Mouse (Mus musculus) myocyte (in vitro differentiated cells): ENCODE measurements around the gene Myoz2. TPM values are rescaled to one million over a fixed set of nuclear protein-coding genes. Genes with fewer than 3 reads are reported as not detected.
A peak's percentile ranks its signal among the peaks of the same experiment; 100 is the strongest.

ENCODE experiments used
- H3K27me3 ChIP-seq: one replicate; pipeline ENCODE4 v1.6.1; 2011; ENCODE audit not compliant: control insufficient read depth, insufficient read depth, insufficient read length
- H3K36me3 ChIP-seq: one replicate; pipeline ENCODE4 v1.6.1; 2011; ENCODE audit not compliant: control insufficient read depth, insufficient read depth
- H3K4me2 ChIP-seq: one replicate; pipeline ENCODE4 v1.6.1; 2011; ENCODE audit warnings: low read depth, control low read depth
- H3K4me3 ChIP-seq: one replicate; pipeline ENCODE4 v1.5.1; 2011; ENCODE audit warnings: mild to moderate bottlenecking, control low read depth, moderate library complexity
- H3K79me2 ChIP-seq: one replicate; pipeline ENCODE4 v1.6.1; 2011; ENCODE audit not compliant: control insufficient read depth, insufficient read depth
- H3ac ChIP-seq: one replicate; pipeline ENCODE4 v1.6.1; 2011; ENCODE audit not compliant: control insufficient read depth, insufficient read length
- CEBPB ChIP-seq: IDR thresholded peaks from 2 replicates; pipeline ENCODE4 v1.6.1; 2011; ENCODE audit warnings: mild to moderate bottlenecking, moderate library complexity; ENCODE audit not compliant: poor library complexity, insufficient read depth, severe bottlenecking
- E2F4 ChIP-seq: IDR thresholded peaks from one replicate; pipeline ENCODE4 v1.6.1; 2011; ENCODE audit warnings: mild to moderate bottlenecking, control low read depth, moderate library complexity; ENCODE audit not compliant: insufficient read depth
- MAX ChIP-seq: IDR thresholded peaks from one replicate; pipeline ENCODE4 v1.6.1; 2011; ENCODE audit warnings: low read depth, mild to moderate bottlenecking, control low read depth
- MYOD1 ChIP-seq, 3 experiments: IDR thresholded peaks; one replicate each; pipeline ENCODE4 v1.6.1; 2011; ENCODE audit warnings: control low read depth in 2 of 3, low read depth in 2 of 3, mild to moderate bottlenecking in 2 of 3, moderate library complexity in 1 of 3; ENCODE audit not compliant: insufficient read length in 2 of 3, control insufficient read depth in 1 of 3
- MYOG ChIP-seq, 3 experiments: IDR thresholded peaks; one replicate each; pipeline ENCODE4 v1.6.1; 2011; ENCODE audit warnings: control low read depth in 2 of 3, low read depth in 2 of 3, mild to moderate bottlenecking in 2 of 3; ENCODE audit not compliant: insufficient read length in 2 of 3, control insufficient read depth in 1 of 3, insufficient read depth in 1 of 3
- POLR2A ChIP-seq: IDR thresholded peaks from one replicate; pipeline ENCODE4 v1.6.1; 2011; ENCODE audit warnings: low read depth, mild to moderate bottlenecking, control low read depth, moderate library complexity; ENCODE audit not compliant: insufficient read length
- POLR2AphosphoS2 ChIP-seq: IDR thresholded peaks from one replicate; pipeline ENCODE4 v1.6.1; 2011; ENCODE audit warnings: low read depth, control low read depth; ENCODE audit not compliant: insufficient read length
- REST ChIP-seq: IDR thresholded peaks from one replicate; pipeline ENCODE4 v1.6.1; 2011; ENCODE audit warnings: mild to moderate bottlenecking, control low read depth, moderate library complexity; ENCODE audit not compliant: insufficient read depth, insufficient read length
- SRF ChIP-seq: IDR thresholded peaks from one replicate; pipeline ENCODE4 v1.6.1; 2011; ENCODE audit warnings: low read depth; ENCODE audit not compliant: control insufficient read depth, insufficient read length
- TCF12 ChIP-seq: IDR thresholded peaks from one replicate; pipeline ENCODE4 v1.6.1; 2011; ENCODE audit warnings: mild to moderate bottlenecking, control low read depth; ENCODE audit not compliant: poor library complexity, insufficient read depth, severe bottlenecking
- TCF3 ChIP-seq: IDR thresholded peaks from one replicate; pipeline ENCODE4 v1.6.1; 2011; ENCODE audit warnings: low read depth, control low read depth; ENCODE audit not compliant: insufficient read length
- USF1 ChIP-seq: IDR thresholded peaks from one replicate; pipeline ENCODE4 v1.6.1; 2011; ENCODE audit warnings: low read depth, mild to moderate bottlenecking, control low read depth, moderate library complexity
- polyA plus RNA-seq: library from polyadenylated mRNA; unstranded; fragments of >200 nt; fragmentation: generic; extraction: Trizol; gene quantifications from one replicate; pipeline ENCODE4 v1.2.1, GENCODE M21; 2012; ENCODE audit warnings: missing spikeins

Gene Myoz2
- polyA plus RNA-seq, 1 experiment: 134 TPM

DNA sequence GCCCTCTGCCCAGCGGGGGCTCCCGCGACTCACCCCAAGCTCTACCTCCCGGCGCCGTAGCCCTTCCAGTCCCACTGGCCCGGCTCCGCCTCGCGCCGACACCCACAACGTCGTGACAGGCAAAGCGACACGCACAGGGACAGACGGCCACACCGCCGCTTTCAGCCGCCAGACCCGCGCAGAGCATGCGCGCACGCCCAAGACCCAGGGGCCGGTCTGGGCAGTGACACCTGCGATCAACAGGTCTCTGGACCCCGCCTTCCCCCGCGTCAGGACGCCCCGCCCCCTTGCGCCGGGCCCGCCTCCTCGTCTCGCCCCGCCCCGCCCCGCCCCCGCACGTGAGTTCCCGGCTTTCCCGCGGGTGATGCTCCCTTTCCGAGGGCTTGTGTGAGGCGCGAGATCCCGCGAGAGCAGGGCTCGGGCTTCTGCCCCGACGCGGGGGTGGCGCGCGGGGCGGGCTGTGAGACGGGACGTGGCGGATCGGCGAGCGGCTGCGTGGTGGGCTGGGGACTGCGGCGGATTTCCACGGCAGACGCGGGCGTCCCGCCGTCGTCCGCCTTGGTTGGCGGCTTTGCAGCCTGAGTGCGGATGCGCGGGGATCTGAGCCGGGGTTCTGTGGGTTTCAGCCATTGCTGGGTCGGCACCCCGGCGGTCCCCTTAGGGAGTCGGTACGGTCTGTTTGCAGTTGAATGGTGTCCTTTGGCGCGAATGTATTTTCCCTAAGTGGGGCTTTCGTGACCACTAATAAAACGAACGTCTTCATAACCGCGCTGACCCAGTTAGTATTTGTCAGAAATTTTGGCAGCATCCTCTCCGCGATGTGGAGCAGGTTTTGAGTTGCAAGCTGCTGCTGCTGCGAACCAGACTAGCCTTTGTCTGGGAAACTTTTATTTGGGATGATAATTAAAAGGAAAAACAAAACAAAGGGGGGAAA, 50.3 kb downstream of the Myoz2 start, which contains the start of gene Usp53:
TSS of gene Usp53 (minus strand) at position 262 of the 934 bp plus-strand sequence.
- Histone ChIP-seq H3K27me3 (no peaks in the 10 kb centered on the region), H3K79me2 (peaks cover 22% of the 10 kb centered on the region), H3ac (peak within 1 kb of the TSS; percentile 77), H3K4me3 (peak within 1 kb of the TSS; percentile 51), H3K36me3 (no peaks in the 10 kb centered on the region), H3K4me2 (peak within 1 kb of the TSS; percentile 99)
- TF ChIP-seq POLR2A (peak; percentile 89), E2F4 (no peak), SRF (peak; percentile 8), POLR2AphosphoS2 (peak; percentile 97), MAX (no peak), CEBPB (no peak), TCF3 (peak; percentile 7), TCF12 (no peak), USF1 (no peak), MYOG (IDR thresholded peaks at IDR 0.05; ENCODE audit: control insufficient read depth in 1 of 3, insufficient read depth in 1 of 3, insufficient read length in 2 of 3, low read depth in 2 of 3) (peak in 1 of 3 experiments; percentile 30), MYOD1 (IDR thresholded peaks at IDR 0.05; ENCODE audit: control insufficient read depth in 1 of 3, insufficient read length in 2 of 3, low read depth in 2 of 3) (peak in 2 of 3 experiments; percentile 25 to 28), REST (no peak)

DNA sequence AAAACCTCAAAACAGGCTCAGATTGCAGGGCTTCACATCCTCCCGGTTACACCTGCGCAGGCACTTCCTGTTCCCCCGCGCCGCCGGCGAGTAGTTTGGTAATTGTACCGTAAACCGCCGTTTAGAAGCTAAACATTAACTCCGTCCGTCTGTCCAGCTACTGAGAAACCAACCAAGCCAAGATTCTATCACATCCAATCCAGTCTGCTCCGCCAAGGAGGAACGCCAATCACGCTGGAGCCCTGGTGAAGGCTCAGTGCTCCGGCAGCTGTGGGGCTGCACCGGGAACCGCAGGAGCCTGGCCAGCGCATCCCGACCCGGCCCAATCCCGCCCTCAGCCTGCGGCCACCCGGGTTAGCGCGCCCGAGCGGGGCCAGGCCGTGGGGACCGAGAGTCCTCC, 51.0 kb downstream of the Myoz2 start:
- H3ac ChIP-seq: peak overlapping the region; percentile 77
- peak overlapping the region; percentile 51 for H3K4me3 ChIP-seq
- H3K4me2 ChIP-seq: peak overlapping the region; percentile 99
- TF ChIP-seq MYOD1 (IDR thresholded peaks at IDR 0.05; ENCODE audit: control insufficient read depth in 1 of 3, insufficient read length in 2 of 3, low read depth in 2 of 3) (peak in 1 of 3 experiments; percentile 6), MYOG (IDR thresholded peaks at IDR 0.05; ENCODE audit: control insufficient read depth in 1 of 3, insufficient read depth in 1 of 3, insufficient read length in 2 of 3, low read depth in 2 of 3) (peak in 1 of 3 experiments; percentile 8), CEBPB (no peak), E2F4 (no peak)
- no peaks in the 10 kb centered on the region for H3K36me3 ChIP-seq
- no peaks in the 10 kb centered on the region for H3K27me3 ChIP-seq
- H3K79me2 ChIP-seq: peaks cover 22% of the 10 kb centered on the region

DNA sequence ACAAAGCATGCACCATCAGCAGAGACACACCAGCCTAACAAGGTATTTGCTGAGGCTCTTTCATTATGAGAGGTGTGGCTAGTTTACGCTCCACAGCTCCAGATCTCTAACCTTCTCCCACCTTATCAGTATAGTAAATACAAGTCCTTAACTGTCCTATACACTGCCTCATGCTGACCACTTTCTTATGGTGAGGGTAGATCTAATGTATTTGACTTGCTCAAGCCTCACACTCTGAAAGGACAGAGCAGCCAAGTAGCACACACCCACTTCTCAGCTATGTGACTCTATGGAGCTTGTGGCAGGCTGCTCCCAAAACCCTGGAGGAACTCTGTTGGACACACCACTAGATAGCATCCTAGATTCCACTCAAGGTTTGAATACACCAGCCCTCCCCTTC, 58.9 kb downstream of the Myoz2 start:
- Histone ChIP-seq H3K4me2 (no peak overlapping the region), H3K79me2 (peaks cover 15% of the 10 kb centered on the region), H3K36me3 (no peaks in the 10 kb centered on the region), H3ac (no peak overlapping the region), H3K27me3 (no peaks in the 10 kb centered on the region), H3K4me3 (no peak overlapping the region)
- TF ChIP-seq POLR2A: no peak
- TF ChIP-seq SRF: no peak
- TF ChIP-seq TCF12: no peak

DNA sequence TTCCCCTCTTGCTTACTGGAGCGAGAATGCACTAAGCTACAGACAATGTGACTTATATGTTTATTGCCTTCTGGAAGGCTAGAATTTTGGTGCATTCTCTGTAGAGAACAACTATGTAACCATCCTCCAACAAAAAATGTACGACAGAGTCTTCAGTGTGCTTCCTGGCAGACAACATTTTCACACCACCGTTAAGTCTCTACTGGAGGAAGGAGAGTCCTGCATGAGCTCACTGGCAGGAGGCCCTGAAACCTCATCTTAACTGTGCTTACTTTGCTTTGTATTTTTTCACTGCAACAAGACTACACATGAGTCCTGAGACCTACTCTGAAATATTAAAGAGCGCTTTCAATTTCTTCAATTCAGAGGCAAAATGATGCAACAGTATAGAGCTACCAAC, 59.5 kb downstream of the Myoz2 start:
- Histone ChIP-seq H3K4me3 (no peak overlapping the region), H3K27me3 (no peaks in the 10 kb centered on the region), H3ac (no peak overlapping the region), H3K79me2 (peaks cover 15% of the 10 kb centered on the region), H3K36me3 (no peaks in the 10 kb centered on the region), H3K4me2 (no peak overlapping the region)
- TF ChIP-seq REST (no peak), SRF (no peak), TCF12 (no peak), USF1 (no peak), E2F4 (no peak), POLR2AphosphoS2 (no peak), MAX (no peak), TCF3 (no peak), MYOD1 (IDR thresholded peaks at IDR 0.05; ENCODE audit: control insufficient read depth in 1 of 3, insufficient read length in 2 of 3, low read depth in 2 of 3) (no peak), CEBPB (no peak), MYOG (IDR thresholded peaks at IDR 0.05; ENCODE audit: control insufficient read depth in 1 of 3, insufficient read depth in 1 of 3, insufficient read length in 2 of 3, low read depth in 2 of 3) (no peak), POLR2A (no peak)

DNA sequence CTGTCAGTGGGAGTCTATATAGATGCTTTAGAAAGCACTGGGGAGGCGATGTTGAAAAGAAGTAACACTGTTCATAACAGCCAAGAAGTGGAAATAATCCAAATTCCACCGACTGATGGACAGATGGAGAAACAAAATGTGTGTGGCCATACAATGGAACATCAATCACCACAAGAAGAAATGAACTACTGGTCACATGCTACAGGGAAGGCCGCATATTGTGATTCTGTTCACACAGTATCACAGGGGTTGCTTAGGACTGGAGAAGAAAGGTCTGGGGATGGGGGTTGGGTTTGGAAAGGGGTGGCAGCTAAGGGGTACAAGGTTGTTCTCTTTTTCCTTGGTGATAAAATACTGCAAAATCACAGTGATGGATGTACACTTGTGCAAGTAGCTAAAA, 60.0 kb downstream of the Myoz2 start:
- Histone ChIP-seq H3ac (no peak overlapping the region), H3K79me2 (peaks cover 15% of the 10 kb centered on the region), H3K4me3 (no peak overlapping the region), H3K27me3 (no peaks in the 10 kb centered on the region), H3K4me2 (no peak overlapping the region), H3K36me3 (no peaks in the 10 kb centered on the region)
- TF ChIP-seq MYOD1 (IDR thresholded peaks at IDR 0.05; ENCODE audit: control insufficient read depth in 1 of 3, insufficient read length in 2 of 3, low read depth in 2 of 3): no peak
- no peak for TF ChIP-seq TCF3
- TF ChIP-seq CEBPB: no peak
- TF ChIP-seq E2F4: no peak
- TF ChIP-seq TCF12: no peak
- no peak for TF ChIP-seq USF1
- TF ChIP-seq SRF: no peak
